Mouse (Mus musculus) cerebellum, adult 2 months (tissue): ENCODE results near the gene Foxc2. TPM values are rescaled to one million over a fixed set of nuclear protein-coding genes. Genes with fewer than 3 reads are reported as not detected.

Experiments
- DNase-seq, 2 experiments: peaks; one replicate each; pipeline ENCODE4 v3.0.0; 2021
- H3K27ac ChIP-seq: fragments of 200-500 bp; 2 replicates; pipeline ENCODE4 v1.5.1; 2012; ENCODE audit warnings: low read length, control low read depth, inconsistent platforms; ENCODE audit not compliant: insufficient read depth
- H3K27me3 ChIP-seq: fragments of 200-500 bp; 2 replicates; pipeline ENCODE4 v1.6.1; 2012; ENCODE audit warnings: inconsistent platforms, mild to moderate bottlenecking, low read length, moderate library complexity; ENCODE audit not compliant: control insufficient read depth, insufficient read depth
- H3K4me1 ChIP-seq: fragments of 200-500 bp; 2 replicates; pipeline ENCODE4 v1.6.1; 2011; ENCODE audit warnings: low read length; ENCODE audit not compliant: control insufficient read depth, insufficient read depth
- H3K4me3 ChIP-seq: fragments of 200-500 bp; replicated peaks from 2 replicates; pipeline ENCODE3; 2011; ENCODE audit warnings: mild to moderate bottlenecking, low read depth, low read length, control low read depth; ENCODE audit not compliant: insufficient read depth
- CTCF ChIP-seq: fragments of 200-500 bp; IDR thresholded peaks from 2 replicates; pipeline ENCODE4 v1.5.1; 2011; ENCODE audit warnings: low read depth, mild to moderate bottlenecking, control low read depth, low read length, moderate library complexity, borderline replicate concordance; ENCODE audit not compliant: insufficient read depth
- POLR2A ChIP-seq: fragments of 200-500 bp; IDR thresholded peaks from 2 replicates; pipeline ENCODE4 v1.6.1; 2011; ENCODE audit warnings: low read length, control low read depth, borderline replicate concordance; ENCODE audit not compliant: insufficient read depth
- WGBS: fragments of 180-500 bp; shearing (Covaris S2); methylation state at CpG from one replicate; pipeline ENCODE4 v1.1.7; 2018; 5-methylcytosine and 5-hydroxymethylcytosine counted together
- polyA plus RNA-seq: library from polyadenylated mRNA; depleted of rRNA; stranded (reverse); fragments of >200 nt; gene quantifications from 2 replicates; pipeline ENCODE4 v1.2.3, GENCODE M21; 2012

The Foxc2 gene
- polyA plus RNA-seq, 1 experiment: 0.34 TPM

DNA sequence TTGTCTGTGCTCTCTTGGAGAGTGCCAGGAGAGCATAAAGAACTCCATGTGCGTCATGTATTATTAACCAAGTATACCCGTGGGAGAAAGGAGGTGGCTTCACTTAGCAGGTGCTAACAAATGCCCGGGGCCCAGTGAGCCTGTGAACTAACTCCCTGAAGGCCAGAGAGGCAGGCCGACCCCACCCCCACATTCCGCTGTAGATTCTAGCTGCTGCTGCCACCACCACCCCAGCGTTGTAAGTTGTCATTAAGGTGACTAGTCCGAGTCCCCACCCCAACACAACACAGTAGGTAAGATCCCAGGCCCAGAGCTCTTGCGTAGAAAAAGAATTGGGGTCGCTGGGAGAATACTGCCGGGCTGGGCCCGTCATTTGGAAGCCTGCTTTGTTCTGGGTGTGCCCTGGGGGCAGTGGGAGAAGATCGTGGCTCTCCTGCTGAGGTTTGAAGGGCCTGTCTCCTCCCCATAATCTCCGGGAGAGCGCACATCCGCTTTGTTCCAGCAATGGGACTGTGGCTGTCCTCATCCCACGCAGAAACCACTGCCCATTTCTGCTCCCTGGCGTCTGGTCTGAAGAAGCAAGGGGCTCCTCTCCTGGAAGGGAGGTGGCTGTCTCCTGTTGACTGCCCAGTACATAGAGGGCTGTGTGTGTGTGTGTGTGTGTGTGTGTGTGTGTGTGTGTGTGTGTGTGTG, 8.7 kb downstream of the Foxc2 start:
- H3K4me3 ChIP-seq: no peak overlapping the region
- peaks cover 6% of the 10 kb centered on the region; the same call in 1 of the 2 replicates for H3K27me3 ChIP-seq
- no peak for DNase-seq
- no peak overlapping the region for H3K27ac ChIP-seq
- H3K4me1 ChIP-seq: no peaks in the 10 kb centered on the region; the same call in 1 of the 2 replicates
- TF ChIP-seq POLR2A (no peak), CTCF (no peak)
- 5% methylated on average over 17 of the region's 17 CpGs for WGBS

DNA sequence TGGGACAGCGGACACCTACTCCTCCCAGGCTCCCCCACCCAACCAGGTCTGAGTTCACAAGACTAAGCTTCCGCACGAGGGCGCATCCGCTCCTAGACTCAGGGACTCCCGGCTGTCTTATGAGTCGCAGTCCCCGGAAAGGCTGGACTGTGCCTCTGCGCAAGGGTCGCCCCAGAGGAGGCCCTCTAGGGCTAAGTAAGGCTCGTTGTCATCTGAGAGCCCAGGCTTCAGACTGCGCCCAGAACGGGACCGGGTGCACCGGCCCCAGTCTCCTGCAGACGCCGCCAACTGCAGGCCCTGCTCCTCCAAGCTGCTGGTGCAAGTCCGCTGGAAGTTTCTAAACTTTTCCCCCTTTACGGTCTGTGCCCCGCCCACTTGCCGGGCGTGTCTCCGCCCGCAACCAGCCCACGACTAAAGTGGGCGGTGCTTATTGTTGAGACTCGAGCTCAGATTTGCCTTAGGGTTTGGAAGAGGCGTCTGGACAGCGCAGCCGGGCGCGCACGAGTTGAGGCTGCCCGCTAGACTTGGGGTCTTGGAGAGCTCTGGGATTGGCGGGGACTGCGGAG, 9.4 kb downstream of the Foxc2 start:
- no peak for DNase-seq
- Histone ChIP-seq H3K4me1 (no peaks in the 10 kb centered on the region; the same call in 1 of the 2 replicates), H3K4me3 (no peak overlapping the region)

DNA sequence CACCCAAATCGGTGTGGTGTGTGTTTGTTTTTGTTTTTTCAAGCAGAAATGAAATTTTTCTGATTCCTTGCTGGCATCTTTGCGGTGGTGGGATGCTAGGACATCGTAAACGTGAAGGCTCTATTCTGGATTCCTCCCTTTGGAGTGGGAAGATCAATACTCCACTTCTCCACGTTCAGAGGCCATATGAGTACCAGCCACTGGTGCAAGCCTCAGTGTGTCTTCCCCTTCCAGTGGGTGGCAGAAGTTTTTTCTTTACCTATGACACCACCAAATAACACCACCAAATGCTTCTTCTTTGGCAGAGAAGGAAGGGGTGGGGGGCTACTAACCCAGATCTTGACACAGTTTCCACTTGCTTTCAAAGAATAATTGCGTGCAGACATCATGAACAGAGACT, 10.2 kb downstream of the Foxc2 start:
- WGBS: 9% methylated on average over 6 of the region's 6 CpGs
- TF ChIP-seq CTCF: no peak
- no peak for TF ChIP-seq POLR2A
- Histone ChIP-seq H3K27ac (no peak overlapping the region), H3K4me3 (no peak overlapping the region), H3K4me1 (no peaks in the 10 kb centered on the region; the same call in 1 of the 2 replicates), H3K27me3 (peaks cover 6% of the 10 kb centered on the region; the same call in 1 of the 2 replicates)
- DNase-seq: no peak

More for the DNA sequence above, 9.4 kb downstream of the Foxc2 start:
- TF ChIP-seq CTCF (no peak), POLR2A (no peak)
- Histone ChIP-seq H3K27me3 (peaks cover 6% of the 10 kb centered on the region; the same call in 1 of the 2 replicates), H3K27ac (no peak overlapping the region)
- WGBS: 1% methylated on average over 36 of the region's 36 CpGs

DNA sequence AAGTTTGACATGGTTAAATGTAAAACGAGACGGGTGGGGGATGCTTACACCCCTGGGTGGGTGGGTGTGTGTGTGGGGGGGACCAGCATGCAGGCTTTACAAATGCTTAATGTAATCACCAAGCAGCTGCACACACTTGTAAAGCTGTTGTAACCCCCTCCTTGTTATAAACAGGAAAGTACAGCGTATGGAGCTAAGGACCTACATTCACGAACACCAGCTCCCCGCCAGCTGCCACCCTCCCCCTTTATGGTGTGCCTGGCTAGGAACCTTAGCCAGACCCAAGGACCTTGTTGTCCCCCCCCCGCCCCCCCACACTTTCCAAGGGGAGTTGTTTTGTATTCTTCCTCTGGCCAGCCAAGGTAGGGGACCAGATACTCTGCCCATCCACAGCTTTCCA, 10.7 kb downstream of the Foxc2 start:
- no peaks in the 10 kb centered on the region; the same call in 1 of the 2 replicates for H3K4me1 ChIP-seq
- H3K27me3 ChIP-seq: peaks cover 6% of the 10 kb centered on the region; the same call in 1 of the 2 replicates
- TF ChIP-seq CTCF (no peak), POLR2A (no peak)
- H3K4me3 ChIP-seq: no peak overlapping the region
- 6% methylated on average over 6 of the region's 6 CpGs for WGBS
- H3K27ac ChIP-seq: no peak overlapping the region
- no peak for DNase-seq

DNA sequence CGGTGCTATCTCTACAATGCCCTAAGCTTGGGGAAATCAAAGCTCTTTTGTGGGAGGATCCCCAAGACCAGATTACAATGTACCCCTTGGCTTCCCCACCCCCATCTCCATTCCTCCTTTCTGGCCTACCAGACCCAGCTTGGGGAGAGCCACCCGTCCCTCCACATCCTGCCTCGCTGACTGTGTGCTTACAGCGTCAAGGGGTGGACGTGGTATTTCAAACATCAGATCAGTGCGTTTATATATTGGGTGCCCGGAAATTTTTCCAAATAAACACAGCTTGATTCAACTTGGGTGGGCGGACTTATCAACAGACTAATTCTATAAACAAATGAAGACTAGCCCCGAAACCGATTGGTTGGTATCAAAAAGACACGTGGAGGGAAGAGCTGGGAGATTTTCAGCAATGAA, 11.3 kb downstream of the Foxc2 start:
- Histone ChIP-seq H3K27me3 (peaks cover 6% of the 10 kb centered on the region; the same call in 1 of the 2 replicates), H3K4me3 (no peak overlapping the region), H3K27ac (no peak overlapping the region), H3K4me1 (no peaks in the 10 kb centered on the region; the same call in 1 of the 2 replicates)
- TF ChIP-seq CTCF (no peak), POLR2A (no peak)
- no peak for DNase-seq
- 6% methylated on average over 11 of the region's 11 CpGs for WGBS

DNA sequence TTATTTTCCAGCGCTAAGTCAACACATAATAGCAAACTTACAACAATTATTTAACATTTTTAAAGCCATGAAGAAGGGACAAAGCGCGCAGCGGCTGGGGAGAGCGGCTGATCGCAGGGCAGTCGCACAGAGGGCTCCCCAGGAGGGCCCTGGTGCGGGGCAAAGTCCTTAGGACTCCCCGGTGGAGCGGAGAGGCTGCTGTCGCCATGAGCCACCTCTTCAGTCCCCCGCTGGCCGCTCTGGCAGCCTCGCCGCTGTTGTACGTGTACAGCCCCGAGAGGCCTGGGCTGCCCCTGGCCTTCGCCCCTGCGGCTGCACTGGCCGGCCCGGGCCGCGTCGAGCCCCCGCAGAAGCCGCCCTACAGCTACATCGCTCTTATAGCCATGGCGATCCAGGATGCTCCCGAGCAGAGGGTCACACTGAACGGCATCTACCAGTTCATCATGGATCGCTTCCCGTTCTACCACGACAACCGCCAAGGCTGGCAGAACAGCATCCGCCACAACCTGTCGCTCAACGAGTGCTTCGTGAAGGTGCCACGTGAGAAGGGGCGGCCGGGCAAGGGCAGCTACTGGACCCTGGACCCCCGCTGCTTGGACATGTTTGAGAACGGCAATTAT, 11.9 kb downstream of the Foxc2 start, which contains the start of gene Foxl1:
Gene Foxl1 (plus strand): TSS at position 185 of the 620 bp plus-strand sequence.
- H3K4me3 ChIP-seq: no peak within 1 kb of the TSS
- no peak for TF ChIP-seq POLR2A
- TF ChIP-seq CTCF: no peak
- H3K4me1 ChIP-seq: no peaks in the 10 kb centered on the region; the same call in 1 of the 2 replicates
- H3K27me3 ChIP-seq: peaks cover 6% of the 10 kb centered on the region; the same call in 1 of the 2 replicates
- WGBS: 4% methylated on average over 43 of the region's 43 CpGs
- no peak within 1 kb of the TSS for H3K27ac ChIP-seq
- no peak for DNase-seq

DNA sequence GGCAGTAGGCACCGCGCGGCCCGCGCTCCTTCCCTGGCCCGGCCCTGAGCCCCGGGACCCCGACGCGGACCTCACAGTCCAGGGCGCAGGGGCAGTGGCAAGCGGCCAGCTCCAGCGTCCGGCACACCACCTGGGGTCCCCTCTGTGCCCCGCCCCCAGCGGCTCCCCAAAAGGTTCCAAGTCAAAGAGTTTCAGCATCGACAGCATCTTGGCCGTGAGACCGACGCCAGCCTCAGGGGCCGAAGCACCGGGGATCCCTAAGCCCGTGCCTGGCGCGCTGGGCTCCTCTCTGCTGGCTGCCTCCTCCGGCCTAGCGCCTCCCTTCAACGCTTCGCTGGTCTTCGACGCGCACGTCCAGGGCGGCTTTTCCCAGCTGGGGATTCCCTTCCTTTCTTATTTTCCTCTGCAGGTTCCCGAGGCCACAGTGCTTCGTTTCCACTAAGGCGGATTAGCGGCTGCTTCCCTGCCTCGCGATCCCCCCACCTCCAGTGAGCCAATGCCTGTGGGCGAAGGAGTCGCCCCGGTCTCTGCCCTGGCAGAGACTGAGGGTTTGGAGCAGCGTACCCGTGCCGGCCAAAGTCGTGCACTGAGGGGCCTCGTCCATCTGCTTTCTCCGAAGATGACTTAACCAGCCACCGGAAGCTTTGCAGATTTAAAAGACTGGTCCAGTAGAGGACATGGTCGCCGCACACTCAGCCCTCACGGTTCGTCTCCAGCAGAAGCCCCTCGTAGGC, 12.7 kb downstream of the Foxc2 start:
- no peak overlapping the region for H3K27ac ChIP-seq
- 3% methylated on average over 55 of the region's 55 CpGs for WGBS
- no peak for TF ChIP-seq POLR2A
- TF ChIP-seq CTCF: no peak
- H3K4me3 ChIP-seq: no peak overlapping the region
- H3K4me1 ChIP-seq: no peaks in the 10 kb centered on the region; the same call in 1 of the 2 replicates
- no peak for DNase-seq
- peaks cover 6% of the 10 kb centered on the region; the same call in 1 of the 2 replicates for H3K27me3 ChIP-seq
